Mouse (Mus musculus) CH12F3 (cell line): ENCODE data around the gene Kctd7.

Experiments
- in situ Hi-C: fragments of 300-500 bp; cut with MboI; formaldehyde crosslinking; loops from 2 replicates; pipeline ENCODE4 v1.14.3; 2020; ENCODE audit warnings: low sequenced_read_pairs

Kctd7 gene

GRCm38 (mm10) chr5:130144334-130145312, at the start of gene Kctd7:
Gene Kctd7 (plus strand): TSS chr5:130144861.
- in situ Hi-C loops = no loop called here

- in situ Hi-C loops = no loop called here
Measured at GRCm38 (mm10) chr5:130096754-130097153, 47.9 kb upstream of the Kctd7 start.

GRCm38 (mm10) chr5:130097837-130098236, 46.8 kb upstream of the Kctd7 start:
- in situ Hi-C loops = no loop called here

GRCm38 (mm10) chr5:130101724-130102123, 42.9 kb upstream of the Kctd7 start:
- in situ Hi-C loops = no loop called here

- in situ Hi-C loops = no loop called here
Measured at GRCm38 (mm10) chr5:130109348-130109747, 35.3 kb upstream of the Kctd7 start.

- in situ Hi-C loops = no loop called here
Measured at GRCm38 (mm10) chr5:130110632-130111464, 33.8 kb upstream of the Kctd7 start.

- in situ Hi-C loops = no loop called here
Measured at GRCm38 (mm10) chr5:130112653-130113052, 32.0 kb upstream of the Kctd7 start.

- in situ Hi-C loops = no loop called here
Measured at GRCm38 (mm10) chr5:130116116-130116515, 28.5 kb upstream of the Kctd7 start.

- in situ Hi-C loops = no loop called here
Measured at GRCm38 (mm10) chr5:130116857-130117256, 27.8 kb upstream of the Kctd7 start.

GRCm38 (mm10) chr5:130117932-130118331, 26.7 kb upstream of the Kctd7 start:
- in situ Hi-C loops = no loop called here

GRCm38 (mm10) chr5:130119236-130119635, 25.4 kb upstream of the Kctd7 start:
- in situ Hi-C loops = no loop called here

- in situ Hi-C loops = no loop called here
Measured at GRCm38 (mm10) chr5:130120070-130120736, 24.5 kb upstream of the Kctd7 start.

GRCm38 (mm10) chr5:130120904-130121303, 23.8 kb upstream of the Kctd7 start:
- in situ Hi-C loops = no loop called here

GRCm38 (mm10) chr5:130122355-130122754, 22.3 kb upstream of the Kctd7 start:
- in situ Hi-C loops = no loop called here

GRCm38 (mm10) chr5:130124271-130124670, 20.4 kb upstream of the Kctd7 start:
- in situ Hi-C loops = no loop called here

- in situ Hi-C loops = no loop called here
Measured at GRCm38 (mm10) chr5:130128686-130129523, 15.8 kb upstream of the Kctd7 start.

- in situ Hi-C loops = no loop called here
Measured at GRCm38 (mm10) chr5:130129524-130129793, 15.2 kb upstream of the Kctd7 start.

GRCm38 (mm10) chr5:130136597-130136996, 8.1 kb upstream of the Kctd7 start:
- in situ Hi-C loops = no loop called here

GRCm38 (mm10) chr5:130139393-130139792, 5.3 kb upstream of the Kctd7 start:
- in situ Hi-C loops = no loop called here

GRCm38 (mm10) chr5:130141138-130141537, 3.5 kb upstream of the Kctd7 start:
- in situ Hi-C loops = no loop called here
